Mouse (Mus musculus) heart, embryonic 15.5 days (tissue): ENCODE measurements around the gene Map2. TPM values are rescaled to one million over a fixed set of nuclear protein-coding genes. Genes with fewer than 3 reads are reported as not detected.

Experiments
- ATAC-seq: fragments of 200-750 bp; cut with Nextera tagmentation; replicated peaks from 2 replicates; pipeline ENCODE4 v1.8.0; 2017; ENCODE audit warnings: low read depth, moderate TSS enrichment; ENCODE audit not compliant: insufficient number of reproducible peaks, insufficient read depth, low FRiP score
- H3K27ac ChIP-seq: fragments of 300-500 bp; sonication (generic); 2 replicates; pipeline ENCODE4 v1.5.1; 2015; ENCODE audit warnings: mild to moderate bottlenecking, inconsistent platforms
- H3K27me3 ChIP-seq: fragments of 300-500 bp; sonication (generic); 2 replicates; pipeline ENCODE4 v1.6.1; 2015; ENCODE audit warnings: inconsistent platforms
- H3K36me3 ChIP-seq: fragments of 300-500 bp; sonication (generic); 2 replicates; pipeline ENCODE4 v1.6.1; 2015; ENCODE audit warnings: mild to moderate bottlenecking, inconsistent platforms
- H3K4me1 ChIP-seq: fragments of 300-500 bp; sonication (generic); replicated peaks from 2 replicates; pipeline ENCODE4 v1.6.1; 2015; ENCODE audit warnings: inconsistent platforms
- H3K4me2 ChIP-seq: fragments of 300-500 bp; sonication (generic); 2 replicates; pipeline ENCODE4 v1.6.1; 2015; ENCODE audit warnings: inconsistent platforms, mild to moderate bottlenecking, moderate library complexity
- H3K4me3 ChIP-seq: fragments of 300-500 bp; sonication (generic); 2 replicates; pipeline ENCODE4 v1.5.1; 2015; ENCODE audit warnings: mild to moderate bottlenecking, inconsistent platforms
- H3K9ac ChIP-seq: fragments of 300-500 bp; sonication (generic); 2 replicates; pipeline ENCODE4 v1.6.1; 2015; ENCODE audit warnings: mild to moderate bottlenecking, inconsistent platforms
- H3K9me3 ChIP-seq: fragments of 300-500 bp; sonication (generic); replicated peaks from 2 replicates; pipeline ENCODE4 v1.6.1; 2016; ENCODE audit warnings: inconsistent platforms
- WGBS: fragments of 180-500 bp; shearing (Covaris S2); methylation state at CpG from one replicate; pipeline ENCODE4 v1.1.7; 2015; ENCODE audit warnings: mixed read lengths; 5-methylcytosine and 5-hydroxymethylcytosine counted together
- polyA plus RNA-seq: library from polyadenylated mRNA; unstranded; fragments of >200 nt; fragmentation: Nextera tagmentation; extraction: Ambion mirVana; gene quantifications from 2 replicates; pipeline ENCODE4 v1.2.1, GENCODE M21; 2015

Map2 gene
- polyA plus RNA-seq, 1 experiment from 2014 or later = 2.5 TPM

GRCm38 (mm10) chr1:66418360-66418759, 243.3 kb downstream of the Map2 start:
- no peak overlapping the region for H3K4me2 ChIP-seq
- H3K9me3 ChIP-seq = no peaks in the 10 kb centered on the region
- ATAC-seq = no peak
- H3K27ac ChIP-seq = no peak overlapping the region
- no peaks in the 10 kb centered on the region for H3K4me1 ChIP-seq
- no peak overlapping the region for H3K4me3 ChIP-seq
- H3K27me3 ChIP-seq = no peaks in the 10 kb centered on the region
- H3K36me3 ChIP-seq = no peaks in the 10 kb centered on the region
- H3K9ac ChIP-seq = no peak overlapping the region

- Histone ChIP-seq H3K9ac (no peak overlapping the region), H3K4me1 (no peaks in the 10 kb centered on the region), H3K9me3 (no peaks in the 10 kb centered on the region), H3K27me3 (no peaks in the 10 kb centered on the region), H3K27ac (no peak overlapping the region), H3K36me3 (no peaks in the 10 kb centered on the region), H3K4me3 (no peak overlapping the region), H3K4me2 (no peak overlapping the region)
- WGBS = 84% methylated on average over 5 of the region's 5 CpGs
- ATAC-seq = no peak
Observed at GRCm38 (mm10) chr1:66426073-66426472, 251.0 kb downstream of the Map2 start.

GRCm38 (mm10) chr1:66430962-66431361, 255.9 kb downstream of the Map2 start:
- H3K9me3 ChIP-seq = no peaks in the 10 kb centered on the region

GRCm38 (mm10) chr1:66431472-66431871, 256.4 kb downstream of the Map2 start:
- Histone ChIP-seq H3K27ac (no peak overlapping the region), H3K4me2 (no peak overlapping the region), H3K9ac (no peak overlapping the region), H3K9me3 (no peaks in the 10 kb centered on the region), H3K27me3 (no peaks in the 10 kb centered on the region), H3K36me3 (no peaks in the 10 kb centered on the region), H3K4me1 (no peaks in the 10 kb centered on the region), H3K4me3 (no peak overlapping the region)
- 79% methylated on average over 6 of the region's 6 CpGs for WGBS
- ATAC-seq = no peak

More at GRCm38 (mm10) chr1:66430962-66431361, 255.9 kb downstream of the Map2 start:
- no peak overlapping the region for H3K9ac ChIP-seq
- H3K4me3 ChIP-seq = no peak overlapping the region
- no peaks in the 10 kb centered on the region for H3K4me1 ChIP-seq
- H3K27ac ChIP-seq = no peak overlapping the region
- no peak overlapping the region for H3K4me2 ChIP-seq
- no peaks in the 10 kb centered on the region for H3K27me3 ChIP-seq
- H3K36me3 ChIP-seq = no peaks in the 10 kb centered on the region
- no peak for ATAC-seq

GRCm38 (mm10) chr1:66438069-66438468, 263.0 kb downstream of the Map2 start:
- no peaks in the 10 kb centered on the region for H3K36me3 ChIP-seq
- no peak overlapping the region for H3K27ac ChIP-seq
- H3K9ac ChIP-seq = no peak overlapping the region
- WGBS = 74% methylated on average over 2 of the region's 2 CpGs
- no peaks in the 10 kb centered on the region for H3K9me3 ChIP-seq
- no peak overlapping the region for H3K4me3 ChIP-seq
- H3K4me2 ChIP-seq = no peak overlapping the region
- no peaks in the 10 kb centered on the region for H3K27me3 ChIP-seq
- H3K4me1 ChIP-seq = no peaks in the 10 kb centered on the region
- no peak for ATAC-seq

GRCm38 (mm10) chr1:66442922-66443321, 267.8 kb downstream of the Map2 start:
- Histone ChIP-seq H3K36me3 (no peaks in the 10 kb centered on the region), H3K27me3 (no peaks in the 10 kb centered on the region), H3K4me3 (no peak overlapping the region), H3K27ac (no peak overlapping the region), H3K4me2 (no peak overlapping the region), H3K9me3 (no peaks in the 10 kb centered on the region), H3K4me1 (no peaks in the 10 kb centered on the region), H3K9ac (no peak overlapping the region)
- ATAC-seq = no peak
- 88% methylated on average over 2 of the region's 2 CpGs for WGBS

GRCm38 (mm10) chr1:66449471-66449870, 274.4 kb downstream of the Map2 start:
- WGBS = 50% methylated on average over 2 of the region's 2 CpGs
- Histone ChIP-seq H3K9ac (no peak overlapping the region), H3K36me3 (no peaks in the 10 kb centered on the region), H3K4me3 (no peak overlapping the region), H3K27ac (no peak overlapping the region), H3K4me1 (no peaks in the 10 kb centered on the region), H3K4me2 (no peak overlapping the region), H3K9me3 (no peaks in the 10 kb centered on the region), H3K27me3 (no peaks in the 10 kb centered on the region)
- ATAC-seq = no peak

GRCm38 (mm10) chr1:66456580-66456979, 281.5 kb downstream of the Map2 start:
- Histone ChIP-seq H3K27me3 (no peaks in the 10 kb centered on the region), H3K9me3 (no peaks in the 10 kb centered on the region), H3K4me3 (no peak overlapping the region), H3K9ac (no peak overlapping the region), H3K4me2 (no peak overlapping the region), H3K4me1 (no peaks in the 10 kb centered on the region), H3K27ac (no peak overlapping the region), H3K36me3 (no peaks in the 10 kb centered on the region)
- 19% methylated on average over 2 of the region's 2 CpGs for WGBS
- no peak for ATAC-seq

GRCm38 (mm10) chr1:66457747-66458146, 282.7 kb downstream of the Map2 start:
- Histone ChIP-seq H3K36me3 (no peaks in the 10 kb centered on the region), H3K4me2 (no peak overlapping the region), H3K4me1 (no peaks in the 10 kb centered on the region), H3K27ac (no peak overlapping the region), H3K9ac (no peak overlapping the region), H3K9me3 (no peaks in the 10 kb centered on the region), H3K4me3 (no peak overlapping the region), H3K27me3 (no peaks in the 10 kb centered on the region)
- WGBS = 72% methylated on average over 3 of the region's 3 CpGs
- ATAC-seq = no peak

GRCm38 (mm10) chr1:66459394-66459793, 284.3 kb downstream of the Map2 start:
- H3K36me3 ChIP-seq = no peaks in the 10 kb centered on the region
- ATAC-seq = no peak
- H3K4me3 ChIP-seq = no peak overlapping the region
- H3K27ac ChIP-seq = no peak overlapping the region
- no peak overlapping the region for H3K9ac ChIP-seq
- WGBS = 62% methylated on average over 3 of the region's 3 CpGs
- H3K9me3 ChIP-seq = no peaks in the 10 kb centered on the region
- H3K27me3 ChIP-seq = no peaks in the 10 kb centered on the region
- no peaks in the 10 kb centered on the region for H3K4me1 ChIP-seq
- H3K4me2 ChIP-seq = no peak overlapping the region

GRCm38 (mm10) chr1:66460850-66461249, 285.8 kb downstream of the Map2 start:
- Histone ChIP-seq H3K9me3 (no peaks in the 10 kb centered on the region), H3K4me1 (no peaks in the 10 kb centered on the region), H3K4me2 (no peak overlapping the region), H3K36me3 (no peaks in the 10 kb centered on the region), H3K27me3 (no peaks in the 10 kb centered on the region), H3K9ac (no peak overlapping the region), H3K27ac (no peak overlapping the region), H3K4me3 (no peak overlapping the region)
- WGBS = 41% methylated on average over 4 of the region's 4 CpGs
- ATAC-seq = no peak

- Histone ChIP-seq H3K9ac (0 out of 2 replicates have a peak within 1 kb of the TSS, but pooled peaks have one; percentile 28), H3K27me3 (peaks cover 27% of the 10 kb centered on the region), H3K27ac (no peak within 1 kb of the TSS), H3K4me1 (peaks cover 11% of the 10 kb centered on the region), H3K4me2 (peak within 1 kb of the TSS; percentile 71), H3K9me3 (no peaks in the 10 kb centered on the region), H3K36me3 (no peaks in the 10 kb centered on the region), H3K4me3 (peak within 1 kb of the TSS; percentile 47)
- ATAC-seq = peak; percentile 74
- WGBS = under 1% methylated on average over 76 of the region's 83 CpGs
Observed at GRCm38 (mm10) chr1:66467821-66468703, 293.0 kb downstream of the Map2 start, which contains the start of gene Unc80. Gene Unc80, plus strand, starts transcription at chr1:66468367.
